Mouse (Mus musculus) testis, adult 2 months (tissue): ENCODE data around the gene Mrpl14.

Source experiments
- CTCF ChIP-seq: fragments of 200-500 bp; IDR thresholded peaks from 2 replicates; pipeline ENCODE4 v1.5.1; 2012; ENCODE audit warnings: low read depth, mild to moderate bottlenecking, inconsistent platforms, low read length, moderate library complexity; ENCODE audit not compliant: control insufficient read depth, insufficient read depth, insufficient replicate concordance
- POLR2A ChIP-seq: fragments of 200-500 bp; IDR thresholded peaks from 2 replicates; pipeline ENCODE4 v1.6.1; 2012; ENCODE audit warnings: low read depth, mild to moderate bottlenecking, inconsistent platforms, low read length, moderate library complexity; ENCODE audit not compliant: control insufficient read depth

GRCm38 (mm10) chr17:45655820-45656219 lies 30.3 kb upstream of the Mrpl14 start:
- peak; percentile 23; the same call in 1 of the 2 replicates for TF ChIP-seq CTCF
- TF ChIP-seq POLR2A = no peak
